Mouse (Mus musculus) stomach, postnatal 0 days (tissue): ENCODE results near the gene 1700012B09Rik. TPM values are rescaled to one million over a fixed set of nuclear protein-coding genes. Genes with fewer than 3 reads are reported as not detected.

Experiments used
- ATAC-seq: fragments of 200-750 bp; cut with Nextera tagmentation; 2 replicates; pipeline ENCODE4 v1.8.0; 2017; ENCODE audit not compliant: low FRiP score, low TSS enrichment
- DNase-seq: peaks from one replicate; pipeline ENCODE4 v3.0.0-alpha.2; 2016; ENCODE audit warnings: low spot score
- H3K27ac ChIP-seq: fragments of 300-500 bp; sonication (generic); replicated peaks from 2 replicates; pipeline ENCODE4 v1.5.1; 2014; ENCODE audit warnings: mild to moderate bottlenecking, control low read depth
- H3K27me3 ChIP-seq: fragments of 300-500 bp; sonication (generic); 2 replicates; pipeline ENCODE4 v1.6.1; 2014; ENCODE audit warnings: low read length; ENCODE audit not compliant: control insufficient read depth, insufficient read depth
- H3K36me3 ChIP-seq: fragments of 300-500 bp; sonication (generic); 2 replicates; pipeline ENCODE4 v1.6.1; 2014; ENCODE audit warnings: low read length, mixed read lengths; ENCODE audit not compliant: control insufficient read depth, insufficient read depth
- H3K4me1 ChIP-seq: fragments of 300-500 bp; sonication (generic); replicated peaks from 2 replicates; pipeline ENCODE4 v1.6.1; 2014; ENCODE audit warnings: antibody characterized with exemption; ENCODE audit not compliant: control insufficient read depth, insufficient read depth
- H3K4me2 ChIP-seq: fragments of 300-500 bp; sonication (generic); replicated peaks from 2 replicates; pipeline ENCODE4 v1.6.1; 2014; ENCODE audit warnings: low read depth, mild to moderate bottlenecking, control low read depth, moderate library complexity
- H3K4me3 ChIP-seq: fragments of 300-500 bp; sonication (generic); 2 replicates; pipeline ENCODE4 v1.5.1; 2014; ENCODE audit warnings: low read depth, low read length, control low read depth
- H3K9ac ChIP-seq: fragments of 300-500 bp; sonication (generic); 2 replicates; pipeline ENCODE4 v1.6.1; 2014; ENCODE audit warnings: mild to moderate bottlenecking, low read length, control low read depth, mixed read lengths
- H3K9me3 ChIP-seq: fragments of 300-500 bp; sonication (generic); 2 replicates; pipeline ENCODE4 v1.6.1; 2016; ENCODE audit warnings: low read length; ENCODE audit not compliant: control insufficient read depth
- CTCF ChIP-seq: IDR thresholded peaks from 2 replicates; pipeline ENCODE4 v1.5.1; 2016; ENCODE audit warnings: antibody characterized with exemption, low read depth, mild to moderate bottlenecking, moderate library complexity
- EP300 ChIP-seq: optimal IDR thresholded peaks from 2 replicates; pipeline ENCODE3; 2016; ENCODE audit warnings: antibody characterized with exemption
- WGBS: fragments of 180-500 bp; shearing (Covaris S2); extraction: QIAGEN DNeasy Blood & Tissue Kit; methylation state at CpG from one replicate; pipeline ENCODE4 v1.1.7; 2014; 5-methylcytosine and 5-hydroxymethylcytosine counted together
- polyA plus RNA-seq: library from polyadenylated mRNA; unstranded; fragments of >200 nt; fragmentation: Nextera tagmentation; extraction: Ambion mirVana; gene quantifications from 2 replicates; pipeline ENCODE4 v1.2.1, GENCODE M21; 2015

1700012B09Rik gene
- polyA plus RNA-seq, 1 experiment from 2014 or later, result not detected

- whole genome bisulfite sequencing, result 57% methylated on average over 4 of the region's 4 CpGs
- H3K27ac ChIP-seq, result no peak overlapping the region
- H3K9me3 ChIP-seq, result no peaks in the 10 kb centered on the region
- 0 out of 2 replicates have a peak, but pooled peaks cover 3% of the 10 kb centered on the region for H3K4me1 ChIP-seq
- H3K4me2 ChIP-seq, result no peak overlapping the region
- no peaks in the 10 kb centered on the region for H3K36me3 ChIP-seq
- TF ChIP-seq EP300 (no peak), CTCF (no peak)
- H3K27me3 ChIP-seq, result no peaks in the 10 kb centered on the region
- DNase-seq (no peak), ATAC-seq (no peak)
- H3K4me3 ChIP-seq, result no peak overlapping the region
- no peak overlapping the region for H3K9ac ChIP-seq
These were observed 42.5 kb downstream of the 1700012B09Rik start for GRCm38 (mm10) chr9:14728365-14728764.

GRCm38 (mm10) chr9:14726629-14727028 lies 44.2 kb downstream of the 1700012B09Rik start:
- DNase-seq (no peak), ATAC-seq (no peak)
- H3K4me2 ChIP-seq, result no peak overlapping the region
- 91% methylated on average over 4 of the region's 4 CpGs for WGBS
- H3K27me3 ChIP-seq, result no peaks in the 10 kb centered on the region
- 0 out of 2 replicates have a peak, but pooled peaks cover 3% of the 10 kb centered on the region for H3K4me1 ChIP-seq
- no peak overlapping the region for H3K27ac ChIP-seq
- H3K9ac ChIP-seq, result no peak overlapping the region
- H3K9me3 ChIP-seq, result no peaks in the 10 kb centered on the region
- no peaks in the 10 kb centered on the region for H3K36me3 ChIP-seq
- TF ChIP-seq EP300 (no peak), CTCF (no peak)
- H3K4me3 ChIP-seq, result no peak overlapping the region

- 86% methylated on average over 6 of the region's 6 CpGs for WGBS
- Histone ChIP-seq H3K4me3 (no peak overlapping the region), H3K9me3 (no peaks in the 10 kb centered on the region), H3K27ac (no peak overlapping the region), H3K27me3 (no peaks in the 10 kb centered on the region), H3K4me2 (no peak overlapping the region), H3K36me3 (no peaks in the 10 kb centered on the region), H3K4me1 (0 out of 2 replicates have a peak, but pooled peaks cover 2% of the 10 kb centered on the region), H3K9ac (no peak overlapping the region)
- no peak for TF ChIP-seq CTCF
- no peak for TF ChIP-seq EP300
- DNase-seq (no peak), ATAC-seq (no peak)
These were observed 44.8 kb downstream of the 1700012B09Rik start for GRCm38 (mm10) chr9:14726005-14726404.

GRCm38 (mm10) chr9:14724755-14725420 lies 45.9 kb downstream of the 1700012B09Rik start:
- Histone ChIP-seq H3K9ac (no peak overlapping the region), H3K4me2 (no peak overlapping the region), H3K4me3 (no peak overlapping the region), H3K27me3 (no peaks in the 10 kb centered on the region), H3K4me1 (no peaks in the 10 kb centered on the region), H3K27ac (no peak overlapping the region), H3K36me3 (no peaks in the 10 kb centered on the region), H3K9me3 (no peaks in the 10 kb centered on the region)
- TF ChIP-seq EP300 (no peak), CTCF (no peak)
- ATAC-seq, result no peak
- 75% methylated on average over 5 of the region's 5 CpGs for WGBS
- DNase-seq, result no peak

GRCm38 (mm10) chr9:14721610-14722009 lies 49.2 kb downstream of the 1700012B09Rik start:
- H3K9me3 ChIP-seq, result no peaks in the 10 kb centered on the region
- DNase-seq, result no peak
- no peaks in the 10 kb centered on the region for H3K27me3 ChIP-seq
- 0 out of 2 replicates have a peak, but pooled peaks cover 3% of the 10 kb centered on the region for H3K4me1 ChIP-seq
- H3K36me3 ChIP-seq, result no peaks in the 10 kb centered on the region
- H3K4me2 ChIP-seq, result no peak overlapping the region
- WGBS, result 79% methylated on average over 5 of the region's 5 CpGs
- ATAC-seq, result no peak
- no peak overlapping the region for H3K27ac ChIP-seq
- no peak overlapping the region for H3K4me3 ChIP-seq
- no peak overlapping the region for H3K9ac ChIP-seq
- TF ChIP-seq EP300 (no peak), CTCF (no peak)

- Histone ChIP-seq H3K4me2 (no peak overlapping the region), H3K36me3 (no peaks in the 10 kb centered on the region), H3K9me3 (no peaks in the 10 kb centered on the region), H3K27ac (no peak overlapping the region), H3K4me3 (no peak overlapping the region), H3K9ac (no peak overlapping the region), H3K27me3 (no peaks in the 10 kb centered on the region), H3K4me1 (0 out of 2 replicates have a peak, but pooled peaks cover 3% of the 10 kb centered on the region)
- DNase-seq (no peak), ATAC-seq (no peak)
- WGBS, result 73% methylated on average over 2 of the region's 2 CpGs
- TF ChIP-seq EP300, result no peak
- no peak for TF ChIP-seq CTCF
These were observed 50.4 kb downstream of the 1700012B09Rik start for GRCm38 (mm10) chr9:14720384-14720783.
